In genomic region chr10:19996151-19996550, GRCm38 (mm10) we compare ENCODE assay signal across 23 mouse cellular contexts.
DNase-seq lines count a peak whose midpoint lies in the region; ATAC-seq lines count a peak whose summit lies in the region.
"Had no signal": no experiment of that assay in that cellular context is flagged by ENCODE, and none has a peak within 500 bp of the region (broad histone marks: within the 10 kb centered on the region; RNA-seq: fewer than 3 reads in every experiment).

No protein-coding gene starts in this region.

- H3K27me3 ChIP-seq in kidney, embryonic 16.5 days (ENCODE audit: insufficient read depth, low read length) = no peaks in the 10 kb centered on the region
- no peaks in the 10 kb centered on the region for H3K27me3 ChIP-seq in midbrain, embryonic 11.5 days (ENCODE audit: control insufficient read depth, insufficient read depth, low read length)
- no peaks in the 10 kb centered on the region for H3K27me3 ChIP-seq in midbrain, embryonic 10.5 days (ENCODE audit: low read depth, poor library complexity, severe bottlenecking)
- H3K27me3 ChIP-seq: embryonic facial prominence, embryonic 12.5 days; forebrain, embryonic 12.5 days; Patski had no signal

- H3K4me1 ChIP-seq in kidney, embryonic 16.5 days (ENCODE audit: insufficient read depth, low read length) = peaks cover 33% of the 10 kb centered on the region
- no peaks in the 10 kb centered on the region for H3K4me1 ChIP-seq in midbrain, embryonic 11.5 days (ENCODE audit: control insufficient read depth, insufficient read depth, low read length)
- peaks cover 10% of the 10 kb centered on the region for H3K4me1 ChIP-seq in midbrain, embryonic 10.5 days
- H3K4me1 ChIP-seq: embryonic facial prominence, embryonic 12.5 days; forebrain, embryonic 12.5 days had no signal

- WGBS in kidney, embryonic 16.5 days = 70% methylated on average over 3 of the region's 3 CpGs
- WGBS in midbrain, embryonic 11.5 days = 84% methylated on average over 3 of the region's 3 CpGs
- 87% methylated on average over 3 of the region's 3 CpGs for WGBS in midbrain, embryonic 10.5 days

- H3K9me3 ChIP-seq in kidney, embryonic 16.5 days (ENCODE audit: low read length) = no peaks in the 10 kb centered on the region
- H3K9me3 ChIP-seq in midbrain, embryonic 11.5 days (ENCODE audit: control insufficient read depth, low read length) = no peaks in the 10 kb centered on the region
- no peaks in the 10 kb centered on the region for H3K9me3 ChIP-seq in midbrain, embryonic 10.5 days (replicated peaks)
- H3K9me3 ChIP-seq: embryonic facial prominence, embryonic 10.5 days; embryonic facial prominence, embryonic 12.5 days; forebrain, embryonic 10.5 days; forebrain, embryonic 12.5 days had no signal

- no peaks in the 10 kb centered on the region for H3K36me3 ChIP-seq in kidney, embryonic 16.5 days (ENCODE audit: insufficient read depth, low read length)
- H3K36me3 ChIP-seq in midbrain, embryonic 11.5 days (ENCODE audit: control insufficient read depth, insufficient read depth, low read length) = no peaks in the 10 kb centered on the region
- no peaks in the 10 kb centered on the region for H3K36me3 ChIP-seq in midbrain, embryonic 10.5 days
- H3K36me3 ChIP-seq: embryonic facial prominence, embryonic 10.5 days; embryonic facial prominence, embryonic 12.5 days; forebrain, embryonic 10.5 days; forebrain, embryonic 12.5 days had no signal

- no peak overlapping the region for H3K27ac ChIP-seq in kidney, embryonic 16.5 days (ENCODE audit: low read length)
- H3K27ac ChIP-seq in midbrain, embryonic 11.5 days (ENCODE audit: low read depth, low read length) = no peak overlapping the region
- no peak overlapping the region for H3K27ac ChIP-seq in midbrain, embryonic 10.5 days (replicated peaks)
- H3K27ac ChIP-seq: embryonic facial prominence, embryonic 10.5 days; embryonic facial prominence, embryonic 12.5 days; forebrain, embryonic 10.5 days; forebrain, embryonic 12.5 days had no signal

- no peak for DNase-seq in kidney, postnatal 4 days
- DNase-seq in midbrain, embryonic 11.5 days (ENCODE audit: low spot score, missing footprints) = peak; percentile 62
- no peak for DNase-seq in midbrain, embryonic 10.5 days (ENCODE audit: low spot score)
- DNase-seq: adrenal gland, adult 8-10 months; adrenal gland, postnatal 14 days; adrenal gland, postnatal 36 days; B cell, adult 2 months; cerebellum, adult 11-12 months; cerebellum, adult 2 months; cerebellum, adult 9-10 months; cerebellum, postnatal 10 days; cerebellum, postnatal 25 days had no signal

- H3K4me3 ChIP-seq in kidney, embryonic 16.5 days (ENCODE audit: low read length) = no peak overlapping the region
- no peak overlapping the region for H3K4me3 ChIP-seq in midbrain, embryonic 11.5 days (ENCODE audit: low read depth, low read length)
- H3K4me3 ChIP-seq in midbrain, embryonic 10.5 days = no peak overlapping the region
- H3K4me3 ChIP-seq: embryonic facial prominence, embryonic 10.5 days; embryonic facial prominence, embryonic 12.5 days; forebrain, embryonic 10.5 days; forebrain, embryonic 12.5 days had no signal

- no peak overlapping the region for H3K9ac ChIP-seq in kidney, embryonic 16.5 days (replicated peaks; ENCODE audit: low read length)
- no peak overlapping the region for H3K9ac ChIP-seq in midbrain, embryonic 11.5 days (ENCODE audit: low read length)
- H3K9ac ChIP-seq: embryonic facial prominence, embryonic 12.5 days; forebrain, embryonic 12.5 days had no signal

- ATAC-seq in kidney, embryonic 16.5 days (ENCODE audit: low FRiP score, low TSS enrichment) = peak; percentile 9; the same call in 1 of the 2 replicates
- no peak for ATAC-seq in midbrain, embryonic 11.5 days (ENCODE audit: low FRiP score)
- ATAC-seq in erythroid progenitor cell, adult 5-6 weeks (replicated peaks; ENCODE audit: low FRiP score, poor library complexity, severe bottlenecking) = no peak
- ATAC-seq: activated CD4-positive, CD25-positive, alpha-beta regulatory T cell, adult 4 months; CD4-positive, CD25-positive, alpha-beta regulatory T cell, adult 4 months; forebrain, embryonic 14.5 days; forebrain, embryonic 16.5 days; Patski had no signal

- H3K4me2 ChIP-seq in kidney, embryonic 16.5 days (replicated peaks; ENCODE audit: low read depth, low read length) = no peak overlapping the region
- no peak overlapping the region for H3K4me2 ChIP-seq in midbrain, embryonic 11.5 days
- H3K4me2 ChIP-seq: embryonic facial prominence, embryonic 12.5 days; forebrain, embryonic 12.5 days had no signal
